Mouse (Mus musculus) intestine, embryonic 15.5 days (tissue): ENCODE data around the gene Vstm5. TPM values are rescaled to one million over a fixed set of nuclear protein-coding genes. Genes with fewer than 3 reads are reported as not detected.
"Not testable (repeated sequence)": the region's sequence is repeated elsewhere in the genome, so short reads cannot be mapped to it uniquely, and the experiment has no call there.

Source experiments
- ATAC-seq: fragments of 200-750 bp; cut with Nextera tagmentation; 2 replicates; pipeline ENCODE4 v1.8.0; 2017; ENCODE audit warnings: moderate TSS enrichment, moderate library complexity
- H3K27ac ChIP-seq: fragments of 300-500 bp; sonication (generic); 2 replicates; pipeline ENCODE4 v1.5.1; 2015; ENCODE audit warnings: mild to moderate bottlenecking, inconsistent platforms
- H3K27me3 ChIP-seq: fragments of 300-500 bp; sonication (generic); replicated peaks from 2 replicates; pipeline ENCODE4 v1.6.1; 2015; ENCODE audit warnings: inconsistent platforms
- H3K36me3 ChIP-seq: fragments of 300-500 bp; sonication (generic); 2 replicates; pipeline ENCODE4 v1.6.1; 2015; ENCODE audit warnings: inconsistent platforms
- H3K4me1 ChIP-seq: fragments of 300-500 bp; sonication (generic); replicated peaks from 2 replicates; pipeline ENCODE4 v1.6.1; 2015; ENCODE audit warnings: inconsistent platforms
- H3K4me2 ChIP-seq: fragments of 300-500 bp; sonication (generic); replicated peaks from 2 replicates; pipeline ENCODE4 v1.6.1; 2015; ENCODE audit warnings: mild to moderate bottlenecking, inconsistent platforms
- H3K4me3 ChIP-seq: fragments of 300-500 bp; sonication (generic); replicated peaks from 2 replicates; pipeline ENCODE4 v1.5.1; 2015; ENCODE audit warnings: inconsistent platforms
- H3K9ac ChIP-seq: fragments of 300-500 bp; sonication (generic); 2 replicates; pipeline ENCODE4 v1.6.1; 2015; ENCODE audit warnings: inconsistent platforms
- H3K9me3 ChIP-seq: fragments of 300-500 bp; sonication (generic); 2 replicates; pipeline ENCODE4 v1.6.1; 2016; ENCODE audit warnings: inconsistent platforms
- WGBS: fragments of 180-500 bp; shearing (Covaris S2); methylation state at CpG from one replicate; pipeline ENCODE4 v1.1.7; 2015; 5-methylcytosine and 5-hydroxymethylcytosine counted together
- polyA plus RNA-seq: library from polyadenylated mRNA; unstranded; fragments of >200 nt; fragmentation: Nextera tagmentation; extraction: Ambion mirVana; gene quantifications from 2 replicates; pipeline ENCODE4 v1.2.1, GENCODE M21; 2015

Gene Vstm5
- polyA plus RNA-seq, 1 experiment from 2014 or later, result 7.9 TPM

DNA sequence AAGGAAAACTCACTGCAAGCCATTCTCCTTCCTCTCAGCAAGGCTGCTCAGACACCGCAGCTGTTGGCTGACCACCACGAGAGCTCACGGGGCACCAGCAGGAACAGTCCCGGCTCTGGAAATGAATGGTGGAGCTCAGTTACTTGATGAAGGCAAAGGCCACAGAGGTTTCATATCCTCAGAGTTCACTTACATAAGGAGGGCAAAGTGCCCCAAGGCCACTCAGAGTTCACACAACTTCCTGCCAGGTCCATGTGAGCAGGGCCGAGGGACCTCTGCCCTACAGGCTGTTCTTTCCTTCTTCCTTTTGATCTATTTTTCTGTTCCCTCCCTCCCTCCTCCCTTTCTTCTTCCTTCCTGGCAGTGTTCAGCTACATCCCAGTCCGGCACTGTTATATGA, 62.6 kb downstream of the Vstm5 start:
- peak overlapping the region; percentile 3; the same call in 1 of the 2 replicates for H3K9ac ChIP-seq
- no peak overlapping the region for H3K4me3 ChIP-seq
- WGBS, result 29% methylated on average over 6 of the region's 6 CpGs
- no peaks in the 10 kb centered on the region for H3K9me3 ChIP-seq
- H3K4me1 ChIP-seq, result no peaks in the 10 kb centered on the region
- no peaks in the 10 kb centered on the region for H3K27me3 ChIP-seq
- peak; percentile 68 for ATAC-seq
- H3K4me2 ChIP-seq, result peak overlapping the region; percentile 33
- H3K36me3 ChIP-seq, result no peaks in the 10 kb centered on the region
- H3K27ac ChIP-seq, result peak overlapping the region; percentile 67

GRCm38 (mm10) chr9:15302006-15302405, 63.2 kb downstream of the Vstm5 start:
- H3K9ac ChIP-seq, H3K9me3 ChIP-seq, H3K27ac ChIP-seq, H3K4me2 ChIP-seq, H3K4me3 ChIP-seq, ATAC-seq, H3K4me1 ChIP-seq, H3K36me3 ChIP-seq, H3K27me3 ChIP-seq: not testable (repeated sequence)
- WGBS, result 76% methylated on average over 6 of the region's 6 CpGs

GRCm38 (mm10) chr9:15302881-15303280, 64.0 kb downstream of the Vstm5 start:
- Histone ChIP-seq H3K4me1 (peaks cover 7% of the 10 kb centered on the region; the same call in 1 of the 2 replicates), H3K27ac (no peak overlapping the region), H3K9ac (no peak overlapping the region), H3K27me3 (no peaks in the 10 kb centered on the region), H3K9me3 (no peaks in the 10 kb centered on the region), H3K36me3 (no peaks in the 10 kb centered on the region), H3K4me3 (no peak overlapping the region), H3K4me2 (no peak overlapping the region)
- 81% methylated on average over 2 of the region's 2 CpGs for WGBS
- ATAC-seq, result no peak

- Histone ChIP-seq H3K4me3 (peak within 1 kb of the TSS; percentile 90), H3K9me3 (no peaks in the 10 kb centered on the region), H3K4me1 (peaks cover 11% of the 10 kb centered on the region; the same call in 1 of the 2 replicates), H3K27me3 (no peaks in the 10 kb centered on the region), H3K36me3 (peaks cover 13% of the 10 kb centered on the region; the same call in 1 of the 2 replicates), H3K4me2 (peak within 1 kb of the TSS; percentile 52), H3K9ac (peak within 1 kb of the TSS; percentile 99), H3K27ac (peak within 1 kb of the TSS; percentile 95)
- peak; percentile 96 for ATAC-seq
- WGBS, result 12% methylated on average over 45 of the region's 45 CpGs
Observed at GRCm38 (mm10) chr9:15305503-15306397, 66.9 kb downstream of the Vstm5 start, which contains the start of gene Taf1d. Gene Taf1d (plus strand): TSS chr9:15306214.

- under 1% methylated on average over 35 of the region's 35 CpGs for WGBS
- Histone ChIP-seq H3K4me3 (peak within 1 kb of the TSS; percentile 90), H3K4me2 (peak within 1 kb of the TSS; percentile 52), H3K4me1 (peaks cover 11% of the 10 kb centered on the region; the same call in 1 of the 2 replicates), H3K9me3 (no peaks in the 10 kb centered on the region), H3K27ac (peak within 1 kb of the TSS; percentile 95), H3K9ac (peak within 1 kb of the TSS; percentile 99), H3K27me3 (no peaks in the 10 kb centered on the region), H3K36me3 (peaks cover 13% of the 10 kb centered on the region; the same call in 1 of the 2 replicates)
- ATAC-seq, result peak; percentile 73
Observed at GRCm38 (mm10) chr9:15306398-15307119, 67.7 kb downstream of the Vstm5 start, which contains the start of gene 4931406C07Rik. Gene 4931406C07Rik (minus strand): TSS chr9:15306448.

DNA sequence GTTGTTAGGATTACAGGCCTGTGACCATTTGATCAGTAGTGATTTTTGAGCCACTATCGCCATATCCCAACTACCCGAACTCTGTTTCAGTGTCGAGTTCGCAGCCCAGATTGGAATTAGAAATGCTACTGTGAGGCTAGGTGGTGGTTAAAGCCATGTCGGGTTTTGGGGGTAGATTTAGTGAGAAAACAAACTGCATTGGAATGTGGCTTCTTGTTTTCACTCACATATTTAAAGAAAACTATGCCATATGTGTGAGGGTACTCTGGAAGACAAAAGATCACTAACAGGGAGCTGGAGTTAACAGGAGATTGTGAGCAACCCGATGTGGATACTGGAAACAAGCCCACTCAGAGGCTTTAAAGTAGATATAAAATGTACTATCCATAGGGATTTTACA, 68.4 kb downstream of the Vstm5 start:
- no peaks in the 10 kb centered on the region for H3K9me3 ChIP-seq
- H3K27ac ChIP-seq, result no peak overlapping the region
- H3K36me3 ChIP-seq, result peaks cover 19% of the 10 kb centered on the region; the same call in 1 of the 2 replicates
- no peak for ATAC-seq
- 10% methylated on average over 6 of the region's 6 CpGs for WGBS
- H3K4me2 ChIP-seq, result peak overlapping the region; percentile 52
- no peaks in the 10 kb centered on the region for H3K27me3 ChIP-seq
- H3K4me3 ChIP-seq, result peak overlapping the region; percentile 90
- peaks cover 11% of the 10 kb centered on the region; the same call in 1 of the 2 replicates for H3K4me1 ChIP-seq
- H3K9ac ChIP-seq, result peak overlapping the region; percentile 99

- H3K4me2 ChIP-seq, result peak overlapping the region; percentile 52
- no peaks in the 10 kb centered on the region for H3K27me3 ChIP-seq
- H3K9ac ChIP-seq, result no peak overlapping the region
Observed at GRCm38 (mm10) chr9:15308254-15308653, 69.4 kb downstream of the Vstm5 start.

More at GRCm38 (mm10) chr9:15308254-15308653, 69.4 kb downstream of the Vstm5 start:
- Histone ChIP-seq H3K4me1 (peaks cover 11% of the 10 kb centered on the region; the same call in 1 of the 2 replicates), H3K9me3 (no peaks in the 10 kb centered on the region), H3K4me3 (no peak overlapping the region), H3K27ac (no peak overlapping the region), H3K36me3 (peaks cover 24% of the 10 kb centered on the region)
- ATAC-seq, result no peak
- 36% methylated on average over 2 of the region's 2 CpGs for WGBS

Other genes with a start within 250 kb of the Vstm5 start
- 39.9 and 44.4 TPM in 2 replicates for gene Panx1, start 193.6 kb upstream of the Vstm5 start, polyA plus RNA-seq
- gene Hephl1, start 126.9 kb upstream of the Vstm5 start, polyA plus RNA-seq, result not detected in 2 replicates
- gene Med17, start 40.9 kb downstream of the Vstm5 start, polyA plus RNA-seq, result 31.0 and 34.5 TPM in 2 replicates
- gene Taf1d, start 67.2 kb downstream of the Vstm5 start, polyA plus RNA-seq, result 79.1 and 82.8 TPM in 2 replicates
- gene 4931406C07Rik, start 67.4 kb downstream of the Vstm5 start, polyA plus RNA-seq, result 8.4 and 9.6 TPM in 2 replicates
- gene Cep295, start 118.7 kb downstream of the Vstm5 start, polyA plus RNA-seq, result 11.6 and 11.7 TPM in 2 replicates